Mouse (Mus musculus) ovary, postnatal 14 days (tissue): Measurements from ENCODE around the gene Galnt16.

Experiments used
- DNase-seq: peaks from one replicate; pipeline ENCODE4 v3.0.0; 2022; ENCODE audit warnings: low spot score

Galnt16 gene

DNA sequence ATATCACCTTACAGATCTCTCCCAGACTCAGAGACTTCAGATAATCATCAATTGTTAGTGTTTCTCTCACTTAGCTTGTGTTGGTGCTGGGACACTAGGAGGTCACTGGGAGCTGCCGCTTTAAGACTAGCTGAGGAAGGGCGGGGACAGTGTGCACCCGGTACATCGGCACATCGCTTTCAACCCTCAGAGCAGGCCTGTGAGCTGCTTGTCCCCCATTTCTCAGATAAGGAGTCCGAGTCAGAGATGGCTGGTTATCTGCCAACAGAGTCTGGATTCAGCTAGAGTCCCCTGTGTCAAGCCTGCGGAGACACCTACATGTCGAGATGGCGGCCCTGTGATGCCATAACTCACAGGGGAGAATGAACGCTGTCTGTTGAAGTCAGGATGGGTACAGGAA, 13.5 kb downstream of the Galnt16 start:
- DNase-seq: no peak

GRCm38 (mm10) chr12:80533876-80534275, 15.8 kb downstream of the Galnt16 start:
- DNase-seq: no peak

DNA sequence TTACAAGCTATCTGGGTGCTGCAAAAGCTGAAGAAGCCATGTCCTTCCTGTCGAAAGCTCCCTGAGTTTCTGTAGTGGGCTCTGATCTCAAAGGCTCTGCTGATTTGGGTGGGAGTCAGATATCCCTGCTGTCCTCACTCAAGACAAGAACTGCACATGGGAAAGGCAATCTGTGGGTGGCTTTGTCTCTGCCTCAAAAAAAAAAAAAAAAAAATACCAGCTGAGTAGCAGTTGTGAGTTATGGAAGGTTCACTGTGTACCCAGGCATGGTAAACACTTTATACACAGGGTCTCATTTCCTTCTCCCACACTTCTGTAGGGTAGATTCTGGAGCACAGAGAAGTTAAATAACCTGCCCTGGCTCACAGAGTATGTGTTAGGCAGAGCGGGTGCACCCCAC, 19.2 kb downstream of the Galnt16 start:
- DNase-seq: no peak

DNA sequence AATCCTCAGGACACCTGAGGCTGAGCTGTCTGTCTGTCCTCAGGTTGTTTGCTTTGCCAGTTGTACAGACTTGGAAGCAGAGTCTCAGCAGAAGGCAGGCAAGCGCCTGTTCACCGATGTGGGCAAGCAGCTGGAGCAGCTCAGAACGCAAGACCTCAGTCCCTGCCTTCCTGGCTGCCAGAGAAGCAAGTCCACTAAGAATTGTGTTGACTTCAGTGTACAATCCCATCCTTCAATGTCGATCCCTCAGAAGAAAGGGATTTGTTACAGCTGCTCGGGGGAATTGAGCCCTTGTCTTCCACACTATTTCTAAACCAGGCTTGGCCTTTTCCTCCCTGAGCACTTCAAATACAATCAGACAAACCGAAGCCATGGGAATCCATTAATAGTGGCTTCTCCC, 20.2 kb downstream of the Galnt16 start:
- no peak for DNase-seq

- DNase-seq: no peak
Measured at GRCm38 (mm10) chr12:80545310-80545709, 27.2 kb downstream of the Galnt16 start.

- DNase-seq: peak; percentile 25
Measured at GRCm38 (mm10) chr12:80549646-80550045, 31.6 kb downstream of the Galnt16 start.

DNA sequence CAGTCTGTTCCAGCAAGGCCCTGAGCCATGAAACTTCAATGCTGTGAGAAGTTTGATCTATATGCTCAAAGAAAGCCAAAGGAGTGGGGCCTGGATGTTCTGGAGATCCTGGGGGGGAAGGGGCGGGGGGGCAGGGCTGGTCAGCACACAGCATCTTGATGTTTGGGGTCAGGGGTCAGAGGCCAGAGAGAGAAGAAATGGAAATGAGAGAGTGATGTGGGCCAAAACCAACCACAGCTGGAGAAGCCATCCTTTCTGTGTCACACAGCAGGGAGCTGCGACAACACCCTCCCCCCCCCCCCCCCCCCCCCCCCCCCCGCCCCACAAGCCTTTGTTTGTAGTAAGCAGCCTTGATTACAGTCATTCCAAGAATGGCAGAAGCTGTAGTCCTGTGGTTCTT, 35.1 kb downstream of the Galnt16 start:
- DNase-seq: no peak

DNA sequence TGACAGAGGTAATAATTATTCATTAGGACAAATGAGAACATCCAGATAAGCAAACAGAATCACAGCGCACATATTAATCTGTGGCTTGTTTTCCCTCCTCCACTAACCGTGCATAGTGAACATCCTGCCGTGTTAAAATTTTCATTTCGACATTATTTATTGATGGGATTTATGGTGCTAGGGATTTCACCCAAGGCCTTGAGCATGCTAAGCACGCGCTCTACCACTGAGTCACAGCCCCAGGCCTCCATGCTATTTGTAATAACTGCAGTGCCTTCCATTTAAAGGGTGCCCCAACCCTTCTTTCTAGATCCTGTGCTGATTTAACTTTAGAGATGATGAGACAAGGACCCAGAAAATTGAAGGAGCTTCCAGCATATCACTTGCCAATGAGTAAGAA, 36.2 kb downstream of the Galnt16 start:
- no peak for DNase-seq

DNA sequence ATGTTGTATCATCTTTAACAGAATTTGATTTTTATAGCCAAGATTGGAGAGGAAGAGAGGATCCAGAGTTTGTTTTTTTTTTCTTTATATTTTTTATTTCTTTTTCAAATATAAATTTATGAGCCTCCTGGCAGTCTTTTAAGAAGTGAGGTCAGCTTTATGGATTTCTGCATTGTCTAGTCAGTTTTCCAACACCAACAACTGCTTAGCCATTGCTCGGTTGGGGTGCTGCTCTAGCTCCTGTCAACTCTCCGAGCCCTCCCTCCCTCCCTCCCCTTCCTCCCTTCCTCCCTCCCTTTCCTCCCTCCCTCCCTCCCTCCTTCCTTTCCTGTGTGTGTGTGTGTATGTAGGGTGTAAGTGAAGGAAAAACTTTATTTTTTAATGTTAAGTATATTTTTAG, 43.8 kb downstream of the Galnt16 start:
- DNase-seq: no peak

DNA sequence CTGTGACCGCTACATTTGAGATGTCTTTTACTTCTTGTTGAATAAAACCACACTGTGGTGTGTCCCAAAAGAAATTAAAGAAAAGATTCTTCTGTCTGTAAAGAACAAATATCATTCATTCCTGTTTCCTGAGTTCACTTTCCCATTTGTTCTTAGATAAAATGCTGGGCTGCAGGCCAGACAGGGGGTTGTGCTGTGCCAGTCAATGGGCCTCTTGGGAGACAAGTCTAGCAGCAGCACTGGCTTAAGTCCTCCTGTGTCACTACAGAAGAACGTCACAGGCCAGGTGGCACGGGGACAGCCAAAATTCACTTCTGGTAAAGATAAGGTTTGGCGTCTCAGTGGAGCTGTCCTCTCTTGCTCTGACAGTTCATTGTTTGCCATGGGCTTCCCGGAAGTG, 44.7 kb downstream of the Galnt16 start:
- DNase-seq: no peak

DNA sequence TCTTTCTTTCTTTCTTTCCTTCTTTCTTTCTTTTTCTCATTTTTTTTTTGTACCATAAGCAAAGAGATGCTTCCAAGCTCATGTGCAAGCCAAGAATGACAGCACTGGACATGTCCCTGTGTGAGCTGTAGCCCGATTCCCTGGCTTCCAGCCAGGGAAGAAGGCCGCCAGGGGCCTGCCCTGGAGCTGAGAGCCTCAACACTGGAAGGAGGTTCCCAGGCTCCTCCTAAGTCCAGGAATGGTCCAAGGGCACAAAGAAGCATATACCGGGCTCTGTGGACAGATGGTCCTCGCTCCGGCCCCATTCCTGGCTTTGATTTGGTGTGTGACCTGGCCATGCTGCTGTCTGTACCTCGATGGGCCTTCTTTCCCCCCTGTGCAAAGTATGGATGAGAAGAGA, 46.9 kb downstream of the Galnt16 start:
- no peak for DNase-seq

DNA sequence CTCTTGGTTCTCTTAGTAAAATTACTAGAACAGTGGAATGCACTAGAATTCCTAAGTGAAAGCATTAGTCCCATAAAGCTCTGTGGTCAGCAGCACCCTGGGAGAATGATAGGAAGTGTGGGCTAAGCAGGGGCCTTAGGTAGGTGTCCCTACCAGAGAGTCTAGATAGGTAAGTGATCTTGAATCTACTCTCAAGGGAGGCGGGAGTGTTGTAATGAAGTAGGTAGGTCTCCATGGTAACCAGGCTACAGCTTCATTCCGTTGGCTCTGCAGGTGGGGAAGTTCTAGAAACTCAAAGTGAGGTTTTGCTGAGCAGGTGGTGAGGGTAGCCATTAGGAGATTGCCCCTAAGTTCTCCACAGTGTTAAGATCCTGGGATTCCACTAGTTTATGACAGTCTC, 47.7 kb downstream of the Galnt16 start:
- DNase-seq: no peak

GRCm38 (mm10) chr12:80566502-80566901, 48.4 kb downstream of the Galnt16 start:
- no peak for DNase-seq

GRCm38 (mm10) chr12:80567375-80567774, 49.3 kb downstream of the Galnt16 start:
- no peak for DNase-seq

DNA sequence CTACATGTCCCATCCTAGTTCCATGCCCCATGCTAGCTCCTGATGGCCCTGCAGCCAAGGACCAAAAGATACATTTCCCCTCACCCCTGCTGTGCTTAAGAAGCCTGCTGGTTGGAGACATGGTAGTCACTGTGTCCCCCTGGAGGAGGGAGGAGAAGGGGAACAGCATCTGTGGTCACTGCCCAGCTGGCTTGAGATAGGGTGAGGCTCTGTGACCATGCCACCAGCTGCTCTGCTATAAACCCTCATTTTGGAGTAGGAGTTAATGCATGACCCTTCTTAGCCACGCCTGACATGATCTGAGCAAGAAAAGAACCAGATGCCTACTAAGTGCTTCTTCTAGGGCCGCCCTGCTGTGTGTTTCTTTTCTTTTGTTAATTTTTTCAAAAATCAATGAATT, 51.5 kb downstream of the Galnt16 start:
- DNase-seq: no peak

- DNase-seq: no peak
Measured at GRCm38 (mm10) chr12:80574318-80574717, 56.2 kb downstream of the Galnt16 start.

- no peak for DNase-seq
Measured at GRCm38 (mm10) chr12:80574825-80575371, 56.8 kb downstream of the Galnt16 start.

DNA sequence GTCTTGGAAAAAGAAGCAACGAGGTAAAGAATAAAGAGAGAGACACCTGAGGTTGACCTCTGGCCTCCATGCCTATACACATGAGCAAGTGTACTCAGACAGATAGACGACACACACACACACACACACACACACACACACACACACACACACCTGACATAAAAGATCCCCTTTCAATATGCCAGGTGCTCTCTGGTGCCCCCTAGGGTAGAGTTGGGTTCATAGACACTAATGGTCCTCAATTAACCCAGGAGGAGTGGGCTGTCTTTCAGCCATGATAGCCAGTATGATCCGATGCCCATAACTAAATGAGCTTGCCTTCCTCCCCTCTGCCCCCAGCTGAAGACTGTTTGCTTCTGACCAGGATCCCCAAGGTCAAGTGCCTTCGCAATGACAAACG, 59.0 kb downstream of the Galnt16 start:
- DNase-seq: peak; percentile 36

- DNase-seq: no peak
Measured at GRCm38 (mm10) chr12:80581357-80581756, 63.3 kb downstream of the Galnt16 start.

GRCm38 (mm10) chr12:80584973-80585372, 66.9 kb downstream of the Galnt16 start:
- peak; percentile 29 for DNase-seq

- DNase-seq: no peak
Measured at GRCm38 (mm10) chr12:80594141-80594540, 76.1 kb downstream of the Galnt16 start.

DNA sequence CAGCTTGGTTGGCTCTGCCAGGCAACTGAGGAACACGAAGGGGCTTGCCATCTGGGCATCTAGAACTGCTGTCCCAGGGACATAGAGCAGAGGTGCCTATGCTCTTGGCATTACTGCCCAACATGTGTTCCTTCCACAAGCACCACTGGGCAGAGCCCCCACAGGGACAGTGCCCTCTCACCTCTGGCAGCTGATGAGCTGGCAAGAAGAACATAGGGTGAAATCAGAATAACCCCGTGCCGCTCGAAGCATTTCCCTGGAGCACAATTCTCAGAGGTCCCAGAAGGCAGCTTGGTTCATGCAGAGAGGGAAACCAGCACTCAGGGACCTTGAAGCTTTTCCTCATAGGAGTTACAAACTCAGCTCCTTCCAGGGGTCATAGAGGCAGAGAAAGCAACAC, 76.7 kb downstream of the Galnt16 start:
- no peak for DNase-seq

- no peak for DNase-seq
Measured at GRCm38 (mm10) chr12:80595566-80595965, 77.5 kb downstream of the Galnt16 start.

DNA sequence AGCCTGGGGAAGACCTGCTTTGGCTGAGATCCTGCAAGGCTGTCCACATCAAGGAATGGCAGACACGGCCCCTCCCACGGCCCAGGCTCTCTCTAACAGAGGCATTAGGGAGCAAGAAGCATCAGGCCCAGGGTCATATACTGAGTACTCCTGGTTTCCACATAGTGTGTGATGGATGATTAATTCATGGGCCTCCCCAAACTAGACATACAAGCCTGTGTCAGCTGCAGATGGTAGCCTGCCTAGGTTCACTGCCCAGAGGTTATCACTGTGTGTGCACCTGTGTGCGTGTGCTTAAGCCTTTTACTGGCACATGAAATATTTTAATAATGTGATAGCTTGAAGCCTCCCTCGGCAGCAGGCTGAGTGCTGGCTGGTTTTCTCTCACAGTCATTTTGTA, 77.9 kb downstream of the Galnt16 start:
- DNase-seq: no peak

GRCm38 (mm10) chr12:80598236-80598635, 80.2 kb downstream of the Galnt16 start:
- DNase-seq: no peak
